Mouse (Mus musculus) myocyte (in vitro differentiated cells): ENCODE data around the gene Sox5. TPM values are rescaled to one million over a fixed set of nuclear protein-coding genes. Genes with fewer than 3 reads are reported as not detected.

Experiments used
- H3K27me3 ChIP-seq: one replicate; pipeline ENCODE4 v1.6.1; 2011; ENCODE audit not compliant: control insufficient read depth, insufficient read depth, insufficient read length
- H3K36me3 ChIP-seq: one replicate; pipeline ENCODE4 v1.6.1; 2011; ENCODE audit not compliant: control insufficient read depth, insufficient read depth
- H3K4me2 ChIP-seq: one replicate; pipeline ENCODE4 v1.6.1; 2011; ENCODE audit warnings: low read depth, control low read depth
- H3K4me3 ChIP-seq: one replicate; pipeline ENCODE4 v1.5.1; 2011; ENCODE audit warnings: mild to moderate bottlenecking, control low read depth, moderate library complexity
- H3K79me2 ChIP-seq: one replicate; pipeline ENCODE4 v1.6.1; 2011; ENCODE audit not compliant: control insufficient read depth, insufficient read depth
- H3ac ChIP-seq: one replicate; pipeline ENCODE4 v1.6.1; 2011; ENCODE audit not compliant: control insufficient read depth, insufficient read length
- CEBPB ChIP-seq: IDR thresholded peaks from 2 replicates; pipeline ENCODE4 v1.6.1; 2011; ENCODE audit warnings: mild to moderate bottlenecking, moderate library complexity; ENCODE audit not compliant: poor library complexity, insufficient read depth, severe bottlenecking
- E2F4 ChIP-seq: IDR thresholded peaks from one replicate; pipeline ENCODE4 v1.6.1; 2011; ENCODE audit warnings: mild to moderate bottlenecking, control low read depth, moderate library complexity; ENCODE audit not compliant: insufficient read depth
- MAX ChIP-seq: IDR thresholded peaks from one replicate; pipeline ENCODE4 v1.6.1; 2011; ENCODE audit warnings: low read depth, mild to moderate bottlenecking, control low read depth
- MYOD1 ChIP-seq, 3 experiments: IDR thresholded peaks; one replicate each; pipeline ENCODE4 v1.6.1; 2011; ENCODE audit warnings: control low read depth in 2 of 3, low read depth in 2 of 3, mild to moderate bottlenecking in 2 of 3, moderate library complexity in 1 of 3; ENCODE audit not compliant: insufficient read length in 2 of 3, control insufficient read depth in 1 of 3
- MYOG ChIP-seq, 3 experiments: IDR thresholded peaks; one replicate each; pipeline ENCODE4 v1.6.1; 2011; ENCODE audit warnings: control low read depth in 2 of 3, low read depth in 2 of 3, mild to moderate bottlenecking in 2 of 3; ENCODE audit not compliant: insufficient read length in 2 of 3, control insufficient read depth in 1 of 3, insufficient read depth in 1 of 3
- POLR2A ChIP-seq: IDR thresholded peaks from one replicate; pipeline ENCODE4 v1.6.1; 2011; ENCODE audit warnings: low read depth, mild to moderate bottlenecking, control low read depth, moderate library complexity; ENCODE audit not compliant: insufficient read length
- POLR2AphosphoS2 ChIP-seq: IDR thresholded peaks from one replicate; pipeline ENCODE4 v1.6.1; 2011; ENCODE audit warnings: low read depth, control low read depth; ENCODE audit not compliant: insufficient read length
- REST ChIP-seq: IDR thresholded peaks from one replicate; pipeline ENCODE4 v1.6.1; 2011; ENCODE audit warnings: mild to moderate bottlenecking, control low read depth, moderate library complexity; ENCODE audit not compliant: insufficient read depth, insufficient read length
- SRF ChIP-seq: IDR thresholded peaks from one replicate; pipeline ENCODE4 v1.6.1; 2011; ENCODE audit warnings: low read depth; ENCODE audit not compliant: control insufficient read depth, insufficient read length
- TCF12 ChIP-seq: IDR thresholded peaks from one replicate; pipeline ENCODE4 v1.6.1; 2011; ENCODE audit warnings: mild to moderate bottlenecking, control low read depth; ENCODE audit not compliant: poor library complexity, insufficient read depth, severe bottlenecking
- TCF3 ChIP-seq: IDR thresholded peaks from one replicate; pipeline ENCODE4 v1.6.1; 2011; ENCODE audit warnings: low read depth, control low read depth; ENCODE audit not compliant: insufficient read length
- USF1 ChIP-seq: IDR thresholded peaks from one replicate; pipeline ENCODE4 v1.6.1; 2011; ENCODE audit warnings: low read depth, mild to moderate bottlenecking, control low read depth, moderate library complexity
- polyA plus RNA-seq: library from polyadenylated mRNA; unstranded; fragments of >200 nt; fragmentation: generic; extraction: Trizol; gene quantifications from one replicate; pipeline ENCODE4 v1.2.1, GENCODE M21; 2012; ENCODE audit warnings: missing spikeins

The Sox5 gene
- polyA plus RNA-seq, 1 experiment = 0.50 TPM

GRCm38 (mm10) chr6:144741080-144741655 lies 40.6 kb downstream of the Sox5 start:
- no peaks in the 10 kb centered on the region for H3K79me2 ChIP-seq
- no peak overlapping the region for H3ac ChIP-seq
- no peak overlapping the region for H3K4me2 ChIP-seq
- no peak overlapping the region for H3K4me3 ChIP-seq
- H3K27me3 ChIP-seq = no peaks in the 10 kb centered on the region
- TF ChIP-seq MAX (no peak), CEBPB (no peak), TCF3 (no peak), MYOG (IDR thresholded peaks at IDR 0.05; ENCODE audit: control insufficient read depth in 1 of 3, insufficient read depth in 1 of 3, insufficient read length in 2 of 3, low read depth in 2 of 3) (no peak), POLR2AphosphoS2 (no peak), TCF12 (no peak), POLR2A (no peak), E2F4 (no peak), USF1 (no peak), REST (no peak), SRF (no peak), MYOD1 (IDR thresholded peaks at IDR 0.05; ENCODE audit: control insufficient read depth in 1 of 3, insufficient read length in 2 of 3, low read depth in 2 of 3) (no peak)
- H3K36me3 ChIP-seq = no peaks in the 10 kb centered on the region

GRCm38 (mm10) chr6:144740343-144740742 lies 41.4 kb downstream of the Sox5 start:
- no peaks in the 10 kb centered on the region for H3K27me3 ChIP-seq
- H3K4me3 ChIP-seq = no peak overlapping the region
- H3K4me2 ChIP-seq = no peak overlapping the region
- no peaks in the 10 kb centered on the region for H3K36me3 ChIP-seq
- no peak overlapping the region for H3ac ChIP-seq
- TF ChIP-seq SRF (no peak), USF1 (no peak), POLR2AphosphoS2 (no peak), POLR2A (no peak), MAX (no peak), TCF12 (no peak), CEBPB (no peak), MYOG (IDR thresholded peaks at IDR 0.05; ENCODE audit: control insufficient read depth in 1 of 3, insufficient read depth in 1 of 3, insufficient read length in 2 of 3, low read depth in 2 of 3) (no peak), TCF3 (no peak), MYOD1 (IDR thresholded peaks at IDR 0.05; ENCODE audit: control insufficient read depth in 1 of 3, insufficient read length in 2 of 3, low read depth in 2 of 3) (no peak), E2F4 (no peak), REST (no peak)
- no peaks in the 10 kb centered on the region for H3K79me2 ChIP-seq

DNA sequence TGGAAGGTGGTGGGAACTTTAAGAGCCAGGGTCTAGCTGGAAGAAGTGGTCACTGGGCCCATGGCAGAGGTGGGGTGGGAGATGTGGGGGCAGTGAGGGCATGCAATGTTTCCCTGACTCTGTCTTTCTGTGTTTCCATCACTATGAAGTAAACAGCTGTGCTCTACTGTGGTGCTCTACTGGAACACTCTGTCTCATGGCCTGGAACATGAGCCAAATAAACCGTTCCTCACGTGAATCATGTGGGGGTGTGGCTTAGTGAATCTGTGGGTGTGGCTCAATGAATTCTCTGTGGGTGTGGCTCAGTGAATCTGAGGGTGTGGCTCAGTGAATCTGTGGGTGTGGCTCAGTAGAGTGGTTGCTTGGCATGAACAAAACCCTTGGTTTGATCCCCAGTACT lies 42.0 kb downstream of the Sox5 start:
- H3K79me2 ChIP-seq = no peaks in the 10 kb centered on the region
- TF ChIP-seq POLR2AphosphoS2 = no peak
- no peaks in the 10 kb centered on the region for H3K36me3 ChIP-seq
- no peak overlapping the region for H3K4me2 ChIP-seq
- no peaks in the 10 kb centered on the region for H3K27me3 ChIP-seq
- no peak overlapping the region for H3K4me3 ChIP-seq
- H3ac ChIP-seq = no peak overlapping the region

DNA sequence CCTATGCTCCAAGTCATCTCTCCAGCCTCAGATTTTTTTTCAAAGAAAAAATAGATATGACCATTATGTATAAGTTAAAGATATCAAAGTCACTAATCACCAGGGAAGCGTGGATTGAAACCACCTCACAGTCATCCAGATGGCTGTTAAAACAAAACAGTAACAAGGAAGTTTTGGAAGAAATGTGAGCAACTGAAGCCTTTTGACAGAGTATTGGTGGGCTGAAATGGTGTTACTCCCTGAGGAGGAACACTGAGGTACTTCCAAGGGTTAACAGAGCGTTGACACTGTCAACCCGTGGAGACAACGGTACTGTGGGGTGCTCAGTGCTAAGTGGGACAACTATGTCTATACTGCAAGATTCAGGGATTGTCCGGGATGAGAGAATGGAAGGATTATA lies 44.0 kb downstream of the Sox5 start:
- Histone ChIP-seq H3K79me2 (no peaks in the 10 kb centered on the region), H3K27me3 (no peaks in the 10 kb centered on the region), H3K4me3 (no peak overlapping the region), H3K4me2 (no peak overlapping the region), H3ac (no peak overlapping the region), H3K36me3 (no peaks in the 10 kb centered on the region)
- TF ChIP-seq USF1 = no peak
- no peak for TF ChIP-seq TCF3
- no peak for TF ChIP-seq MYOG (IDR thresholded peaks at IDR 0.05; ENCODE audit: control insufficient read depth in 1 of 3, insufficient read depth in 1 of 3, insufficient read length in 2 of 3, low read depth in 2 of 3)
- TF ChIP-seq E2F4 = no peak
- no peak for TF ChIP-seq POLR2AphosphoS2
- no peak for TF ChIP-seq REST
- TF ChIP-seq MYOD1 (IDR thresholded peaks at IDR 0.05; ENCODE audit: control insufficient read depth in 1 of 3, insufficient read length in 2 of 3, low read depth in 2 of 3) = no peak
- TF ChIP-seq SRF = no peak
- TF ChIP-seq POLR2A = no peak
- no peak for TF ChIP-seq CEBPB
- no peak for TF ChIP-seq MAX
- TF ChIP-seq TCF12 = no peak

- Histone ChIP-seq H3K36me3 (no peaks in the 10 kb centered on the region), H3K4me2 (no peak overlapping the region), H3ac (no peak overlapping the region), H3K79me2 (no peaks in the 10 kb centered on the region), H3K4me3 (no peak overlapping the region), H3K27me3 (no peaks in the 10 kb centered on the region)
- no peak for TF ChIP-seq POLR2AphosphoS2
- TF ChIP-seq REST = no peak
- no peak for TF ChIP-seq TCF12
- no peak for TF ChIP-seq SRF
- no peak for TF ChIP-seq E2F4
- TF ChIP-seq MYOD1 (IDR thresholded peaks at IDR 0.05; ENCODE audit: control insufficient read depth in 1 of 3, insufficient read length in 2 of 3, low read depth in 2 of 3) = no peak
- TF ChIP-seq MYOG (IDR thresholded peaks at IDR 0.05; ENCODE audit: control insufficient read depth in 1 of 3, insufficient read depth in 1 of 3, insufficient read length in 2 of 3, low read depth in 2 of 3) = no peak
- no peak for TF ChIP-seq TCF3
- no peak for TF ChIP-seq USF1
- no peak for TF ChIP-seq POLR2A
- no peak for TF ChIP-seq CEBPB
- TF ChIP-seq MAX = no peak
Observed at GRCm38 (mm10) chr6:144731251-144731970, 50.4 kb downstream of the Sox5 start.
